Mouse (Mus musculus) NIH3T3 (cell line): ENCODE data around the gene Gamt.
"Not testable (repeated sequence)": the region's sequence is repeated elsewhere in the genome, so short reads cannot be mapped to it uniquely, and the experiment has no call there.

Experiments used
- DNase-seq: peaks from one replicate; pipeline ENCODE4 v3.0.0-alpha.2; 2012; ENCODE audit warnings: low read depth

Gene Gamt

GRCm38 (mm10) chr10:80258752-80259462 lies 1.9 kb downstream of the Gamt start:
- DNase-seq, result no peak

GRCm38 (mm10) chr10:80257936-80258335 lies 2.9 kb downstream of the Gamt start:
- no peak for DNase-seq

GRCm38 (mm10) chr10:80255881-80256535 lies 4.8 kb downstream of the Gamt start:
- DNase-seq, result peak; percentile 67

- DNase-seq, result no peak
Observed at GRCm38 (mm10) chr10:80254331-80255297, 6.2 kb downstream of the Gamt start.

GRCm38 (mm10) chr10:80253551-80253950 lies 7.3 kb downstream of the Gamt start:
- no peak for DNase-seq

- no peak for DNase-seq
Observed at GRCm38 (mm10) chr10:80252493-80253274, 8.1 kb downstream of the Gamt start.

- DNase-seq, result no peak
Observed at GRCm38 (mm10) chr10:80252011-80252410, 8.8 kb downstream of the Gamt start.

- no peak for DNase-seq
Observed at GRCm38 (mm10) chr10:80250573-80250972, 10.2 kb downstream of the Gamt start.

GRCm38 (mm10) chr10:80250059-80250458 lies 10.8 kb downstream of the Gamt start:
- no peak for DNase-seq

GRCm38 (mm10) chr10:80248971-80249640 lies 11.7 kb downstream of the Gamt start, which contains the start of gene Ndufs7:
Gene Ndufs7 (plus strand): TSS chr10:80249121.
- peak; percentile 98 for DNase-seq

GRCm38 (mm10) chr10:80248437-80248836 lies 12.4 kb downstream of the Gamt start:
- not testable (repeated sequence) for DNase-seq

GRCm38 (mm10) chr10:80247849-80248248 lies 13.0 kb downstream of the Gamt start:
- peak; percentile 70 for DNase-seq

GRCm38 (mm10) chr10:80245600-80245999 lies 15.2 kb downstream of the Gamt start:
- peak; percentile 94 for DNase-seq

GRCm38 (mm10) chr10:80244791-80245399 lies 15.9 kb downstream of the Gamt start:
- peak; percentile 81 for DNase-seq

- no peak for DNase-seq
Observed at GRCm38 (mm10) chr10:80242607-80243006, 18.2 kb downstream of the Gamt start.

GRCm38 (mm10) chr10:80242088-80242487 lies 18.7 kb downstream of the Gamt start:
- no peak for DNase-seq

- no peak for DNase-seq
Observed at GRCm38 (mm10) chr10:80239791-80240190, 21.0 kb downstream of the Gamt start.

GRCm38 (mm10) chr10:80238306-80238705 lies 22.5 kb downstream of the Gamt start:
- DNase-seq, result no peak

GRCm38 (mm10) chr10:80237020-80237419 lies 23.8 kb downstream of the Gamt start:
- DNase-seq, result no peak

GRCm38 (mm10) chr10:80236145-80236825 lies 24.5 kb downstream of the Gamt start:
- no peak for DNase-seq
